Mouse (Mus musculus): ENCODE data around the gene Tes. TPM values are rescaled to one million over a fixed set of nuclear protein-coding genes. Genes with fewer than 3 reads are reported as not detected.

The Tes gene
- polyA plus RNA-seq, 1 experiment: 112 TPM

DNA sequence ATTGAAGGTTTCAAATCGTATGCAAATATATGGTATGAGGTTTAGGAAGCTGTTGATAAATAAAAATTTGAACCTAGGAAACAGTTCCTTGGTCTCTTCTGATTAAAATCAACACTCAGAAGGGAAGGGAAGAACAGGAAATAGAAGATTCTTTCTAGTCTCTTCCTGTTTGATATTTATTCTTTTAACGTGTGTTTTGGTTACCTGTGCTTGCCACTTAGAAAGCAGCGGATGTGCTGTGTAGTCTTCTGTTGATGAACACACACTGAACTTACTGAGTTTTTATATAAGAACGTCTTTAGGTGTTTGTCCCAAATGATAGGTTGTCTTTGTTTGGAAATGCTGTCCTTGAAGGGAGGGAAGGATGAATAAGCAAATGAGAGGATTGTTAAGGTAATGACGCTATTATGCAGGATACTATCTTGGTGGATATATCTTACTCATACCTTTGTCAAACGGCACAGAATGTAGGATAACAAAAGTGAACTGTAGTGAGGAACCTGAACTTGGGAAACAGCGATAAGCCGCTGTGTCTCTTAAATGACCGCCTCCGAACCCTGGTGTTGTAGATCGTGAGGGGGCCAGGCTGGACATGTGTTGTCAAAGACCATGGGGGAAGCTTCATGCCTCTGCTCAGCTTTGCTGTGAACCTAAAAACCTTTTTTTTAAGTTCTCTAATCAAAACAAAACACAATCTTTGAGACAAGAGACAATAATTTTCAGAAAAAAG, 1.4 kb downstream of the Tes start:
- Histone ChIP-seq H3K79me3 (ENCODE audit: low read depth) (peaks cover 55% of the 10 kb centered on the region), H3K36me3 (ENCODE audit: control insufficient read depth, insufficient read depth) (peaks cover 26% of the 10 kb centered on the region), H3K4me3 (ENCODE audit: insufficient read depth, poor library complexity, severe bottlenecking) (peak overlapping the region; percentile 90), H3K27me3 (ENCODE audit: control insufficient read depth, insufficient read depth, insufficient read length) (no peaks in the 10 kb centered on the region), H3ac (ENCODE audit: control insufficient read depth, insufficient read length, low read depth) (peak overlapping the region; percentile 38), H3K79me2 (ENCODE audit: control insufficient read depth, insufficient read depth) (peaks cover 63% of the 10 kb centered on the region)
- TF ChIP-seq MYOG (IDR thresholded peaks at IDR 0.05; ENCODE audit: control insufficient read depth, extremely low read depth, insufficient read length): no peak
- no peak for TF ChIP-seq MAX (IDR thresholded peaks at IDR 0.05)
- no peak for TF ChIP-seq USF1 (IDR thresholded peaks at IDR 0.05; ENCODE audit: low read depth)
- TF ChIP-seq MYOD1 (IDR thresholded peaks at IDR 0.05; ENCODE audit: control insufficient read depth, insufficient read length, low read depth): no peak
- TF ChIP-seq CEBPB (IDR thresholded peaks at IDR 0.05; ENCODE audit: low read depth): no peak
- TF ChIP-seq CTCF (IDR thresholded peaks at IDR 0.05; ENCODE audit: control insufficient read depth, insufficient read depth, insufficient read length): no peak
- no peak for TF ChIP-seq FOSL1 (IDR thresholded peaks at IDR 0.05; ENCODE audit: insufficient read depth, low read length, poor library complexity, severe bottlenecking)

GRCm38 (mm10) chr6:17071899-17072298, 7.0 kb downstream of the Tes start:
- no peak for TF ChIP-seq MYOG (IDR thresholded peaks at IDR 0.05; ENCODE audit: control insufficient read depth, extremely low read depth, insufficient read length)
- TF ChIP-seq FOSL1 (IDR thresholded peaks at IDR 0.05; ENCODE audit: insufficient read depth, low read length, poor library complexity, severe bottlenecking): no peak
- TF ChIP-seq USF1 (IDR thresholded peaks at IDR 0.05; ENCODE audit: low read depth): no peak
- TF ChIP-seq CTCF (IDR thresholded peaks at IDR 0.05; ENCODE audit: control insufficient read depth, insufficient read depth, insufficient read length): no peak
- TF ChIP-seq CEBPB (IDR thresholded peaks at IDR 0.05; ENCODE audit: low read depth): no peak
- no peak for TF ChIP-seq MAX (IDR thresholded peaks at IDR 0.05)
- TF ChIP-seq MYOD1 (IDR thresholded peaks at IDR 0.05; ENCODE audit: control insufficient read depth, insufficient read length, low read depth): no peak
- Histone ChIP-seq H3K79me2 (ENCODE audit: control insufficient read depth, insufficient read depth) (peaks cover 87% of the 10 kb centered on the region), H3K79me3 (ENCODE audit: low read depth) (peaks cover 78% of the 10 kb centered on the region), H3ac (ENCODE audit: control insufficient read depth, insufficient read length, low read depth) (no peak overlapping the region), H3K36me3 (ENCODE audit: control insufficient read depth, insufficient read depth) (peaks cover 38% of the 10 kb centered on the region), H3K4me3 (ENCODE audit: insufficient read depth, poor library complexity, severe bottlenecking) (no peak overlapping the region), H3K27me3 (ENCODE audit: control insufficient read depth, insufficient read depth, insufficient read length) (no peaks in the 10 kb centered on the region)

GRCm38 (mm10) chr6:17072338-17072737, 7.4 kb downstream of the Tes start:
- peaks cover 38% of the 10 kb centered on the region for H3K36me3 ChIP-seq (ENCODE audit: control insufficient read depth, insufficient read depth)
- TF ChIP-seq CEBPB (IDR thresholded peaks at IDR 0.05; ENCODE audit: low read depth) (peak; percentile 84), USF1 (IDR thresholded peaks at IDR 0.05; ENCODE audit: low read depth) (no peak), CTCF (IDR thresholded peaks at IDR 0.05; ENCODE audit: control insufficient read depth, insufficient read depth, insufficient read length) (no peak)
- peaks cover 78% of the 10 kb centered on the region for H3K79me3 ChIP-seq (ENCODE audit: low read depth)
- no peak overlapping the region for H3ac ChIP-seq (ENCODE audit: control insufficient read depth, insufficient read length, low read depth)
- peaks cover 87% of the 10 kb centered on the region for H3K79me2 ChIP-seq (ENCODE audit: control insufficient read depth, insufficient read depth)
- H3K27me3 ChIP-seq (ENCODE audit: control insufficient read depth, insufficient read depth, insufficient read length): no peaks in the 10 kb centered on the region
- no peak overlapping the region for H3K4me3 ChIP-seq (ENCODE audit: insufficient read depth, poor library complexity, severe bottlenecking)

DNA sequence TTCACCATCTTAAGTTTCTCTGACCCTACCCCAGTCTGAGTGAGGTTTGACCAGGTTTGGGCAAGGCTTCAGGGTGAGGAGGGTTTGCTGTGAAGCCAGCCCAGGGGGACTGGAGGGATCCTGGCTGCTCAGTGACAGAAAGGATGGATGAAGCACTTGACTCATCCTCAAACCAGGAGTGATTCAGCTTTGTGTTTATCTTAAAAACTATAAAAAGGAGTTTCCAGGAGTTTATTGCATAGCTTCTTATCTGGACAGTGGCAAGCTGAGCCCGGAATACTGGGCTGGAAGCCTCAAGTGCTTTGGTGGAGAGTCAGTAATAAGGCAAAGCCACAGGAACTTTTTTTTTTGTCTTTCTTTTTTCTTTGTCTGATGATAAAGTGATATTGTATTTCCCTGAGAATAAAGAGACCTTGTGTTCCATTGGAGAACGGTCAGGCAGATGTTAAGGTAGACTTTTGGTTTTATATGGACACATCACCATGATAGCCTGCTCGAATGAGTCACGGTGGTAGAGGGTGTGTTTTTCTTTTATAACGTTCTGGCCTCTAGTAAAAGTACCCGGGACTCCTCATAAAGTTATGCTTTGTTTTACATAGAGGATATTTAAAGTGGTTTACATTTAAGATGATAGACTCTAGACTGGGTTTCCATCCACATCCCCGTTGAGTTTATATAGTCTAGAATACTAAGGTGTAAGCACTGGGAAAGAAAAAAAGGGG, 8.0 kb downstream of the Tes start:
- Histone ChIP-seq H3K4me3 (ENCODE audit: insufficient read depth, poor library complexity, severe bottlenecking) (no peak overlapping the region), H3K27me3 (ENCODE audit: control insufficient read depth, insufficient read depth, insufficient read length) (no peaks in the 10 kb centered on the region), H3K79me2 (ENCODE audit: control insufficient read depth, insufficient read depth) (peaks cover 87% of the 10 kb centered on the region), H3K79me3 (ENCODE audit: low read depth) (peaks cover 78% of the 10 kb centered on the region), H3K36me3 (ENCODE audit: control insufficient read depth, insufficient read depth) (peaks cover 38% of the 10 kb centered on the region), H3ac (ENCODE audit: control insufficient read depth, insufficient read length, low read depth) (no peak overlapping the region)
- TF ChIP-seq MYOD1 (IDR thresholded peaks at IDR 0.05; ENCODE audit: control insufficient read depth, insufficient read length, low read depth) (peak; percentile 7), FOSL1 (IDR thresholded peaks at IDR 0.05; ENCODE audit: insufficient read depth, low read length, poor library complexity, severe bottlenecking) (peak; percentile 63), CEBPB (IDR thresholded peaks at IDR 0.05; ENCODE audit: low read depth) (peak; percentile 39), CTCF (IDR thresholded peaks at IDR 0.05; ENCODE audit: control insufficient read depth, insufficient read depth, insufficient read length) (no peak), MYOG (IDR thresholded peaks at IDR 0.05; ENCODE audit: control insufficient read depth, extremely low read depth, insufficient read length) (no peak), MAX (IDR thresholded peaks at IDR 0.05) (no peak), USF1 (IDR thresholded peaks at IDR 0.05; ENCODE audit: low read depth) (no peak)

- TF ChIP-seq MYOG (IDR thresholded peaks at IDR 0.05; ENCODE audit: control insufficient read depth, extremely low read depth, insufficient read length) (no peak), CTCF (IDR thresholded peaks at IDR 0.05; ENCODE audit: control insufficient read depth, insufficient read depth, insufficient read length) (no peak), MYOD1 (IDR thresholded peaks at IDR 0.05; ENCODE audit: control insufficient read depth, insufficient read length, low read depth) (no peak), CEBPB (IDR thresholded peaks at IDR 0.05; ENCODE audit: low read depth) (peak; percentile 60), FOSL1 (IDR thresholded peaks at IDR 0.05; ENCODE audit: insufficient read depth, low read length, poor library complexity, severe bottlenecking) (no peak), MAX (IDR thresholded peaks at IDR 0.05) (no peak), USF1 (IDR thresholded peaks at IDR 0.05; ENCODE audit: low read depth) (no peak)
- peaks cover 76% of the 10 kb centered on the region for H3K79me3 ChIP-seq (ENCODE audit: low read depth)
- H3ac ChIP-seq (ENCODE audit: control insufficient read depth, insufficient read length, low read depth): no peak overlapping the region
- peaks cover 83% of the 10 kb centered on the region for H3K79me2 ChIP-seq (ENCODE audit: control insufficient read depth, insufficient read depth)
- peaks cover 23% of the 10 kb centered on the region for H3K36me3 ChIP-seq (ENCODE audit: control insufficient read depth, insufficient read depth)
- no peak overlapping the region for H3K4me3 ChIP-seq (ENCODE audit: insufficient read depth, poor library complexity, severe bottlenecking)
- no peaks in the 10 kb centered on the region for H3K27me3 ChIP-seq (ENCODE audit: control insufficient read depth, insufficient read depth, insufficient read length)
Measured at GRCm38 (mm10) chr6:17077270-17077669, 12.3 kb downstream of the Tes start.

All from C2C12 (cell line).